Mouse (Mus musculus): ENCODE measurements around the gene Nmrk2.
A peak's percentile ranks its signal among the peaks of the same experiment; 100 is the strongest.
"Not testable (repeated sequence)": the region's sequence is repeated elsewhere in the genome, so short reads cannot be mapped to it uniquely, and the experiment has no call there.

The Nmrk2 gene

DNA sequence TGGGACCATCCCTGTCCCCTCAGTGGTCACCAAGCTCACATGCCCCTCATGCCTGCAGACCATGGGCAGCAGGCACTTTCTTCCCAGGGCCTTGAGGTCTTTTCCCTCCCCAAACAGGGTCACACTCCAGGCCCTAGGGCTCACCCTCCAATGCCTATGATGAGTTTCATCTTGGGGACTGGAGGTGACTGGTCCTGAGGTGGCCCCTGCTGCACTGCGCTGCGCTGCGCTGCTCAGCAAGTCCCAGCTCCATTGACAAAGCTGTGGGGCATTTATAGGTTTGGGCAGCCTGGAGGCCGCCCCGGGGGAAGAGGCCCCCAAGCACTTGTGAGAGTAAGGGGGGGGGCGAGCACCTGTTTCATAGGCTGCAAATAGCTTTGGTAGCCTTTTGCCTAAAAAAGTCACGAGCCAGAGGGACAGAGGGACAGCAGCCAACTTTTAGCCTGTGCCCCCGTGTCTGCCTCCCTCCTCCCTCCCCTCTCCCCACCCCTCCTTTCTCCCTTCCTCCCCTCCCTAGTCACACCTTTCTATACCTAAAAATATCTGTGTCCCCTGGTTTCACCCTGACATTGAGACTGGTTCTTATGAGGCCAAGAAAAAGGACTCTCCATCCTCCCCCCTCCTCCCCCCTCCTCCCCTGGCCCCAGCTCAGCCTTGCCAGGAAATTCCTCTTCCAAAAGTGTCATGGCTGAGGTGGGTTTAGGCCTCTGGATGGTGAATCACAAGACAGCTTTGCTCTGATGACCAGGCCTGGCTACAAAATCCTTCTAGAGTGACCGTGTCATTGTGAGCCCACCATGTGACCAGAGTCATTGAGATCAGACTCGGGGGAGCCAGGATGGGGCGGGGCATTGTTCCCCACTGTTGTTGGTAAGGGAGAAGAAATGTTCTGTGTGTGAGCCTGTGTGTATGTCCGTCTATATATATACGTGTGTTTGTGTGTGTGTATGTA is at the start of gene Nmrk2:
Nmrk2 (minus strand) TSS at position 245 of the 952 bp plus-strand sequence.
- DNase-seq (ENCODE audit: low spot score): no peak

DNA sequence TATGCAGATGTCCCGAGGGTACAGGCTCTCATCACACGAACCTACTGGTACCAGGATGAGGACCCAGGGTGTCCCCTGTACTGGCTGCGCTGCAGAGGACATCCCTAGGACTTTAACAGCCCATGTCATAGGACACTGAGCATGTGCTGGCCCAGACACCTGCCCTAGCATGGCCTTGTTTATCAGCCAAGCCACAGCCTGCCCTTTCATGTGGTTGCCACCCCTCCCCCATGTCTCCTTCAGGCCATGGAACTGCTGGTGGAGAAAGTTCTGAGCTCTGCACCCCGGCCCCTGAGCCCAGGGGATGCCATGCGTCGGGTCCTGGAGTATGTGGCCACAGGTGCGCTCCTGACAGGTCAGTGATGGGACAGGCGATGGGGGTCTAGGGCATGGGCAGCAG is 47.6 kb upstream of the Nmrk2 start:
- DNase-seq (ENCODE audit: low spot score): no peak

DNA sequence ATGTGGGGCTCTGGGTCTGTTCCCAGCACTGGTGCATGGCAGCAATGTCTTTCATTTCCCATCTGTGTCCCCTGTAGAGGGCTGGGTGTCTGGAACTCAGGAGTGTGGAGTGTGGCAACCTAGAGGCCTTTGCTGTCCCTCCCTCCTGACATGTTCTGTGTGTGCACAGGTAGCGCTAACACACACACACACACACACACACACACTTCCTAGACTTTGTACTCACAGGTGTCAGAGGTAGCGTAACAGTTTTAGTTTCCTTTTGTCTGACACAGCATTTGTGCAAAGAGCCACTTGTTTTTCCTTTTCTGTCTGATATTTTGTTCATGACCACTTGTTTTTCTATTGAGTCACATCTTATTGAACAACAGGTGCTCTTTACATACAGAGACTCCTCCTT is 46.0 kb upstream of the Nmrk2 start:
- no peak for DNase-seq (ENCODE audit: low spot score)

DNA sequence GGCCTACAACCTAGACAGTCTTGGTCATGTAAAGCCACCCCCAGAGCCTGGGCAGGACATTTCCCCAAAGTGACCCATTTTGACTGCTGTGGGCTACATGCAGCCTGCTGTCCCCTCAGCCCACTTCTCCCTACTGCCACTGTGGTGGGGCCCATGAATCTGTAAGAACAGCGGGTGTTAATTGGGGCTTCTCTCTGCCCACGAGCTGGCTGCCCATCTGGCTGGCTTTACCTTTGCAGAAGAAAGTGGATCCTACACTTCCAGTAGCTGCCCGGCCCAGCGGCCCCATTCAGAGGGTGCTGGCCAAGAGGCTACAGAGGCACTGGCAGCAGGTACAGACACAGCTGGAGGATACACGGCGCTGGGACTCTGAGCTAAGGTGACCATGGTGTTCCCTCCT is 43.3 kb upstream of the Nmrk2 start:
- no peak for DNase-seq (ENCODE audit: low spot score)

DNA sequence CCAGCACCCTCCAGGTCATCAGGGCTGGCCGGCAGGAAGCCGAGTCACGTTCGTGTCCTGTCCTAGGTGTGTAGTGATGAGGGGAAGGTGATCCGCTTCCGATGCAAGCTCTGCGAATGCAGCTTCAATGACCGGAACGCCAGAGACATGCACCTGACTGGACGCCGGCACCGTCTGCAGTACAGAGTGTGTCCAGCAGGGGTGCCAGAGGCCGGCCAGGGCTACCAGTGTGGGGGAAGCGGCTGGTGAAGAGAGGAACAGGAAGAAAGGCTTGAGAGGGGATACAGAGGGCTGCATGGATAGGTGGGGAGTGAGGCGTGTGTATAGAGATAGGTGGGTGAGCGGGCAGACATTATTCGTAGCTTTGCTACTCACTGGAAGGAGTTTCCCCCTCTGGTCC is 42.7 kb upstream of the Nmrk2 start:
- peak; percentile 71 for DNase-seq (ENCODE audit: low spot score)

DNA sequence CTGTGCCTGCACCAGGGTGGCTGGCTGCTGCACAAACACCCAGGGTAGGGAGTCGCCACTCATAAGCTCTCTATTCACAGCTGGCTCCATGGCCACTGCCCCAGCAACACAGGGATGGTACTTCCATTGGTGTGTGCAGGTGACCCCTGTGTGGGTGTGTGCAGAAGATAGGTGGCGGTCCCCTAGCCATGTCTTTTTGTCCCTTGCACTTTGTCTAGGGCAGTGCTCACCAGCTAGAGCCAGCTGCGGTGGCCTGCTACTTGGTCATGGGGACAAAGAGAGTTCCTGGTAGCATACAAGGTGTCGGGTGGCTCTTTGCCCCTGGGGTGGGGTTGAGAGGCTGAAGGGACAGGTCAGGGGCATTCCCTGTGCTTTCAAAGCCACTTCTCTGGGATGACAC is 42.3 kb upstream of the Nmrk2 start:
- DNase-seq (ENCODE audit: low spot score): no peak

DNA sequence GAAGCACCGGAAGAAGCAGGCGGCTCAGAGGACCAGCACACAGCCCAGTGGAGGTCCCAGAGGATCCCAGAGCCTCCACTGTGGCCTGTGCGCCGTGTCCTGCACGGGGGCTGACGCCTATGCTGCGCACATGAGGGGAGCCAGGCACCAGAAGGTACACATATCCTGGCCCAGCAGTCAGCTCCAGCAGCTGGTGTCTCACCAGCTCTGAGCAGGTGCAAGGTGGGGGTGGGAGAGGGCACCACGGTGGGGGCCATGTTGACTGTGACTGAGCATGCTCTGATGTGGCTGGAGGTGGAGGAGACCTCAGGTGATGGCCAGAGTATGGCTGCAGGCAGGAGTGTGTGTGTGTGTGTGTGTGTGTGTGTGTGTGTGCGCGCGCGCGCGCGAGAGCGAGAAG is 40.2 kb upstream of the Nmrk2 start:
- DNase-seq (ENCODE audit: low spot score): no peak

DNA sequence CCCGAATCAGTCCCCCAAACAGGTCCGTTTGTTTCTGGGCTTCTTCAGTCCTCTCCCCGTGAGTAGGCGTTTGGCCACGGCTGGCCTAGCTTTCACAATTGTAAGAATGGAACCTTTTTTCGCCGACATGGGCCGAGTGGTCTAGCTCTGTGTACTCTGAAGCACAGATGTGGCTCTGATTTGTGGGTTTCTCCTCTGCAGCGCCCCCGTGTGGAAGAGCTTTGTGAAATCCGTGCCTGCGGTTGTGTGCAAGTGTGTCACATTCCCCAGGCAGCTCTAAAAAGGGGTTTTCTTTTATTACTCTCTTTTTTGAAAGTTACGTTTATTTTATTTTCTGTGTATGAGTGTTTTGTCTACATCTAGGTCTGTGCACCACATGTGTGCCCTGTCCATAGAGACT is 39.0 kb upstream of the Nmrk2 start:
- DNase-seq (ENCODE audit: low spot score): no peak

DNA sequence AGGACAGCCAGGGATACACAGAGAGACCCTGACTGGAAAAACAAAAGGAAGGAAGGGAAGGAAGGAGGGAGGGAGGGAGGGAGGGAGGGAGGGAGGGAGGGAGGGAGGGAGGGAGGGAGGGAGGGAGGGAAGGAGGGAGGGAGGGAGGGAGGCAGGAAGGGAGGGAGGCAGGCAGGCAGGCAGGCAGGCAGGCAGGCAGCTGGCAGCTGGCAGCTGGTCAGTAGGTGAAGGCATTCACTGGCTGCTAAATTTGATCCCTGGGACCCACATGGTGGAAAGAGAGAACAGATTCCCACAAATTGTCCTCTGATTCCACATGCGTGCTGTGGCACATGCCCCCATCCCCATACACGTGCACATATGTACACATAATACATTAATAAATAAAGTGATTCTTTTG is 36.8 kb upstream of the Nmrk2 start:
- no peak for DNase-seq (ENCODE audit: low spot score)

DNA sequence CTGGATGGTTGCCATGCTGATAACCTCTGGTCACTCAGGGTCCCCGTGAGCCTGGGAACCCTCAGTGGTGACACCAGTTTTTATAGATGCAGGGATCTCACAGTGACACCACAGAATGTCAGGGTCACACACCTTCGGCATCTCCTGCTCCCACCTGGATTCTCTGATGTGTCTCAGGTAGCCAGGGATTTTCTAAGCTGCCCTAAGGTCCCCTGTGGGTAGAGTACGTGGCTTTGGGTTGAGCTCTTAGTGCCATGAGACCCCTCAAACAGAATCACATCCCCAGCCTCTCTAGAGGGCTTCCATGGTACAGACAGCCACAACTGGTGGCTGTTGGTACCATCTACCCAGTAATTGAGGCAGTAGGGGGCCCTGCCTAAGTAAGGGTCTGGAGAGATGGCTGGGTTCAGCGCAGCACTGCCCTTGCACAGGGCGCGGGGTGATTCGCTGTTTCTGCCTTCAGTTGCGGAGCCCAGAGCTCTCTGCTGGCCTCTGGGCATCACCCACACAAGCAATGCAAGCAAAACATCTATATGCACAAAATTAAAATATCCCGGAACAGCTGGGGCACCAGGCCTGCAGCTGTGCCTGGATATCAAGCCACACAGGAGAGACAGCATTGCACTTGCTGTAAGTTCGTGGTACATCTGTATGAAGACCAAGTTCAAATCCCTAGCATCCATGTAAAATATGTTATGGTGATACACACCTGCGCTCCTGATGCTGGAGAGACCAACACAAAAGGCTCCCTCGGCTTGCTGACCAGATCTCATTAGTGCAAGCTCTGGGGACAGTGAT is 34.8 kb upstream of the Nmrk2 start:
- no peak for DNase-seq (ENCODE audit: low spot score)

DNA sequence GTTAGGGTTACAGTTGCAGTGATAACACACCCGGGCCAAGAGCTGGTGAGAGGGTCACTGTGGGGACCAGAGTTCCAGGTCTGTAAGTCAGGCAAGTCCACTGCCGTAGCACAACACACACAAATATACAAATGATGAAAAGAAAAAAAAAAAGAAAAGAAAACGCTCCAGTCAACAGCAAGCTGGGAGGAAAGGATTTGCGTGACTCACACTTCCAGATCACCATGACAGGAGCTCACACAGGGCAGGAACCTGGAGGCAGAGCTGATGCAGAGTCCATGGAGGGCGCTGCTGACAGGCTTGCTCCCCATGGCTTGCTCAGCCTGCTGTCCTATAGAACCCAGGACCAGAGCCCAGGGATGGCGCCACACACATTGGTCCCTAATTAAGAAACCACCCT is 32.4 kb upstream of the Nmrk2 start:
- DNase-seq (ENCODE audit: low spot score): no peak

DNA sequence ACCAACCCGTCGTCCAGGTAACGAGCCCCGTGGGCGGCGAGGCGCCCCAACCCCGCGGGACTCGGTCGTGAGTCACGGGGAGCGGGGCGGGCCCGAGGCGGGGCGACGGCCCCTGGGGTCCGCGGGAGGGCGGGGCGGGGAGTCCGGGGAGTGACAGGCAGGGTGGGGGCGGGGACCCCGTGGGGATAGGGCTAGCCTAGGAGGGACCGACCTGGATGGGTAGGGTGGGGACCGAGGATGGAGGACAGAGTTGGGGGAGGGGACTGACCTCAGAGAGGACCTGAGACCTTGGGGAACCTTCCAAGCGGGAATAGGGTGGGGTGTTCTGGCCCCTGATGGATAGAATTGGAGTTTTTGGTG is 31.4 kb upstream of the Nmrk2 start:
- DNase-seq (ENCODE audit: low spot score): no peak

DNA sequence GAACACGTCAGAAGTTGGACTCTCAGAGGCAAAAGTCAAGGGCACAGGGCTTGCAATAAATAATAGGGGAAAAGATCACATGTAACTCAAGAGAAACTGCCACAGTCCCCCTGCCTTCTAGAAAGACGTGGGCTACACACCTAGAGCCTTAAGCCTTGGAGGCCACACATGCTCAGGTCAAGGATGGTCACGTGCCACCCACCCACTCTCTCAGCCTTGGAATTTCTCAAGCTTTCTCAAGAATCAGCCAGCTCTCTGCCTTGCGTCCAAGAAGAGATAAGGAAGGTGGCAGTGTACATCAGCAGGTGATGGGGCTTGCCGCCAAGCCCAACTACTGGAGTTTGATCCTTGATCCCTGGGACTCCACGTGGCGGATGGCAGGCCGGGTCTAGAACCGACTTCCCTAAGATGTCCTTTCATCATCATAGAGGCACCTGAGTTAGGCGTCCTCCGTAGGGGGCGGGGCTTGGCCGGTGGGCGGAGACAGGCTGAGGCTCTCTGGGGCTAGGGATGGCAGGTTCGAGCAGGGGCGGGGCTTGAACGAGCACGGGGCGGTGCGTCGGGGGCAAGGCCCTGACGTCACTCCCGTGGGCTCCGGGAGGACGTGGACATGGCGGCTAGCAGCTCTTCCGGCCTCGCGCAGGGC is 30.9 kb upstream of the Nmrk2 start, which contains the start of gene Zfr2:
Zfr2 (plus strand) TSS at position 576 of the 646 bp plus-strand sequence.
- DNase-seq (ENCODE audit: low spot score): peak; percentile 55

DNA sequence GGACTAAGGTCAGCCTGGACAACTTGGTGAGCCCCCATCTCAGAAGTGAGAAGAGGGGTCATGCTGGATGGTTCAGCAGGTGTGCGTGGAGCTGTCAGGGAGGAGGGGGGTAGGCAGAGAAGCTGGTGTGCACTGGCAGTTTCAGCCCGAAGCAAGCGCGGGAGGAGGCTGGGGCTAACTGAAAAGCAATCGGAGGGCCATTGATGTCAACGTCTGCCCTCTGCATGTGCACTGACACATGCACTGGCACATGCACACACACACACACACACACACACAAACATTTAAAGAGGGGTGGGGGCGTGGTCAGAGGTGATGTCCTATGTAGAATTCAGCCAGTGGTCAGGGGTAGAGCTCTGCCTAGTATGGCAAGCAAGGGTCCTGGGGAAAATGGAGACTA is 29.6 kb upstream of the Nmrk2 start:
- no peak for DNase-seq (ENCODE audit: low spot score)

DNA sequence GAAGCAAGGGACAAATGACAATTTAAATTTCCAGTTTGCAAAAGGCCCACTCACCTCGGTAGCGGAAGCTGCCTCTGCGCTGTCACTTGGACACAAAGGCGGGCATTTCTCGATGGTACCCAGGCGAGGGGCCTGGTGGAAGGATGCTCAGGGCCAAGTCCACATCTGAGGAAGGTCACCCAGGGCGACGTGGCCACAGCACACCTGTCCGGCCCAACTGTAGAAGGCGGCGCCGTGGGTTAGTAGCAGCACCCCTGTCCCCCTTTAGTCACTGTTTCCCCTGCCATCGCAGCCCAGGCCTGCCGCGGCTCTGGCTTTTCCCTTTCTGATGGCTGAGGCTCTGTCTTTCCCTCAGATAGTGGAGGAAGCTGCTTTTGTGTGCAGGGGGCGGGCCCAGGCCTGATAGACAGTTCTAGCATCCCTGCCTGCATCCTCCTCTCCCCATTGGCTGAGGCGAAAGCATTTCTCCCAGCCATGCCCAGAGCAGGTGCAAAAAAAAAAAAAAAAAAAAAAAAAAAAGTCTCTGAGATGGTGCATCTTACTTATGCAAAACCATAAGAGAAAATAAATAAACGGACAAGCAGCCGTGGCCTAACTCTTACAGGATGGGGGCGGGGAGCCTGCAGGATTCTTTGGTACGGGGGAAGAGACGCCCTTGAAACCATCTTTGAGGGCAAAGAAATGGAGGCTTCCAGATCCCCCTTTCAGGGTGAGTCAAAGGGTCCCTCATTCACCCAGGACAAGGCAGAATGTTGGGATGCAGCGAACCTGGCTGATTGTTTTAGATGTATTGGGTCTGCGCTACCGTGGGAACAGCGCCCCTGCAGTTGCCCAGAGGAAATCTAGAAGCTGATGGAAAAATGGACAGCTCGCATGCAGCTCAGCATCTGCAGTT is 28.8 kb upstream of the Nmrk2 start, which contains the start of gene Atcay:
Atcay (minus strand) TSS at position 396 of the 895 bp plus-strand sequence.
- no peak for DNase-seq (ENCODE audit: low spot score)

DNA sequence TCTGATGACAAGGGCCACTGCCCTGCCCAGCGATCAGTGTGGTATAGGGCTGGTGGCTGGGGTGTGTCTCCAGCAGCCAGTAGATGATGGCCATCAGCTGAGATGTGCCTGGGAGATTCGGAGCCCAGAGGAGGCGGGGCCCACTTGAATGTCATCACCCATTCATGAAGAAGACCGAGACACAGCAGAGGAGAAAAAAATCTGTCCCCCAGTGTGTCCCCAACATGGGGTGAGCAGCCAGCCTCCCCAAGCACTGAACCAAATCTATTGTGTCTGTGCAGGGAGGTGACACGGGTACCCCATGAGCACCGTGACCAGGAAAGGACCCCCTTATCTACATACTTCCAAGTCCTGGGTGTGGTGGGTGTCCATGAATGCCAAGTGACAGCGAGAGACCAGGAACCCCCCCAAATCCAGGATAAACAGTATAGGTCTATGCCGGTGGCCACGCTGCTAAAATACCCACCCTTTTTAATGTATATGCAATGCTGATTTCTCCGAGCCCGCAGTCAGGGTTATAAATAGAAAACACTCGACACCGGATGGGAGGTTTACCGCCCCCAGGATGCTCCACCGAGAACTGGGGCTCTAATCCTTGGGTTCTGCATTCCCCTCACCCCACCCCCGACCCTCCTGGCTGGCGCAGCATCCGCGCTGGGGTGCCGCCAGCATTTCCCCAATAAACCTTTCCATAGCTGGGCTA is 28.0 kb upstream of the Nmrk2 start:
- no peak for DNase-seq (ENCODE audit: low spot score)

DNA sequence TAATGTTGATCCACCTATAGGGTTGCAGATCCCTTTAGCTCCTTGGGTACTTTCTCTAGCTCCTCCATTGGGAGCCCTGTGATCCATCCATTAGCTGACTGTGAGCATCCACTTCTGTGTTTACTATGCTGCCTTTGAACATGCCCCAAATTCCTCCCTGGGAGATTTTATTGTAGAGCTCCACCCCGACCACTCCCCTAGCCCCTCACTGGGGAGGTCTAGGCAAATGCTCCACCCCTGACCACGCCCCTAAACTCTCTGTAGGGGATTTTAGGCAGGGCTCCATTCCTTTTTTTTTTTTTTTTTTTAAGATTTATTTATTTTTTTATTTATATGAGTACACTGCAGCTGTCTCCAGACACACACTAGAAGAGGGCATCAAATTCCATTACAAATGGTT is 21.9 kb upstream of the Nmrk2 start:
- not testable (repeated sequence) for DNase-seq (ENCODE audit: low spot score)

DNA sequence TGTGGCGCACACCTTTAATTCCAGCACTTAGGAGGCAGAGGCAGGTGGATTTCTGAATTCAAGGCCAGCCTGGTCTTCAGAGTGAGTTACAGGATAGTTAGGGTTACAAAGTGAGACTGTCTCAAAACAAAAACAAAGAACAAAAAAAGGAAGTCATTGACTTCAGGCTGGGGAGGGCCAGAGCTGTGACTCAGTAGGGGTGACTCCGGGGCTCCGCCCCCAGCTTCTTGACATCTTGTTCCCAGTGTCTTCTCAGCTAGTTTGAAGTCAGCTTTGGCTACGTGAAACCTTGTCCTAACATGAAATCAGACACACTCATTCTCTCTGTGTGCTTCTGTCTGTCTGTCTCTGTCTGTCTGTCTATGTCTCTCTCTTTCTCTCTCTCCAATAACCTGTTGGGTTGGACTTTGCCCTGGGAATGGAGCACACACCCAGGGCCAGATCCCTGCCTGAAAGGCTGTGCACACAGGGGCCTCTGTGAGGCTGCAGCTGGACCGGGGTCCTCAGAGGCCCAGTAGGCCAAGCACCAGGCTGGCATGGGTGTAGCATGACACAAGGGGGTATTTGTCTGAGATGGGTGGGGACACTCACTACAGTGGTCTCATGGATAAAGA is 19.7 kb upstream of the Nmrk2 start:
- DNase-seq (ENCODE audit: low spot score): no peak

DNA sequence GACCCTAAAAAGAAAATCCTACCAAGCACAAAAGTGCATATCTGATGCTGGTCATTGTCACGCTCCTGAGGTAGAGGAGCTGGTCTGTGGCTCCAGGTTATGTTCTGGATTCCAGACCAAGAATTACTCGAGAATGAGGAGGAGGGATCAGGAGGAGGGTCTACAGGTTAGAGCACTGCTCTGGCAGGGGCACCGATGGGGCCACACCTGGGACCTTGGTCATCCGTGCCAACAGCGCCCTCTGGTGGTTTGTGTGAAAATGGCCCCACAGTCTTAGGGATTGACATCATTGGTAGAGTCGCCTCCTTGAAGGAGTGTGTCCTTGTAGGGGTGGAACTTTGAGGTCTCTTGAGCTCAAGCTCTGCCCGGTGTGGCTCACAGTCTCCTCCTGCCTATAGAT is 16.1 kb upstream of the Nmrk2 start:
- peak; percentile 36 for DNase-seq (ENCODE audit: low spot score)

DNA sequence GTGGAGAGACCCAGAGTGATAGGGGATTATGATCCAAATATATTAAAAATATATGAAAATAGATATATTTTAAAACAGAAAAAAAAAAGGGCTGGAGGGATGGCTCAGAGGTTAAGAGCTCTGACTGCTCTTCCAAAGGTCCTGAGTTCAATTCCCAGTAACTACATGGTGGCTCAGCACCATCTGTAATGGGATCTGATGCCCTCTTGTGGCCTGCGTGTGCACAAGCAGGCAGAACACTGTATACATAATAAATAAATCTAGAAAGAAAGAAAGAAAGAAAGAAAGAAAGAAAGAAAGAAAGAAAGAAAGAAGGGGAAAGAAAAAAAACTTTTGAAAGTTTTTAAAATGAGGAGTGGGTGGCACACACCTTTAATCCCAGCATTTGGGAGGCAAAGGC is 15.4 kb upstream of the Nmrk2 start:
- not testable (repeated sequence) for DNase-seq (ENCODE audit: low spot score)

Measured in ovary, postnatal 10 days (tissue).